Mouse (Mus musculus) adrenal gland, adult 18-20 months (tissue): ENCODE measurements around the gene Rpusd1. TPM values are rescaled to one million over a fixed set of nuclear protein-coding genes. Genes with fewer than 3 reads are reported as not detected.
"Not testable (repeated sequence)": the region's sequence is repeated elsewhere in the genome, so short reads cannot be mapped to it uniquely, and the experiment has no call there.

Experiments
- DNase-seq, 2 experiments: peaks; one replicate each; pipeline ENCODE4 v3.0.0; 2021 to 2022; ENCODE audit warnings: low spot score in 2 of 2
- total RNA-seq, 2 experiments: library from RNA; stranded (reverse); gene quantifications; 1 replicate in 1 of 2; 2 replicates in 1 of 2; pipeline ENCODE4 v1.2.3; 2021

Gene Rpusd1
- total RNA-seq, 2 experiments from 2014 or later: 10.2 to 12.8 TPM

DNA sequence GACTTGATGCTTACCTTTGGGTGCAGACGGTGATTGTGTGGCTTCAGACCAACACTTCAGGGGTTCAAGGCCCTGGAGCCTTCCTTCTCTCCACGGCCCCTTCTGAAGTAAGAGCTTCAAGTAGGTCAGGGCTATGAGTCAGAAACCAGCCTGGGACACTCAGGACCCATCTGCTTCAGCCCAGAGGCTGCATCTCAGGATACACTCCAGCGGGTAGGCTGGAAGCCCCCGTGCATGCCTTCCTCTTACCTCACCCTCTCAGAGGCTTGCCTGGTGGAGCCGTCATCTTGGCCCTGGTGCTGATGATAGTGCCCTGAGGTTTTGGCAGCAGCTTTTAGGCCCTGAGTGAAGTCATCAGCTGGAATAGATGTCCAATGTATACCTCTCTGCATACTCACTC lies 7.8 kb downstream of the Rpusd1 start:
- no peak for DNase-seq

GRCm38 (mm10) chr17:25735745-25736144 lies 8.3 kb downstream of the Rpusd1 start, which contains the start of gene Mslnl:
Mslnl (plus strand) TSS chr17:25736042.
- DNase-seq: no peak

DNA sequence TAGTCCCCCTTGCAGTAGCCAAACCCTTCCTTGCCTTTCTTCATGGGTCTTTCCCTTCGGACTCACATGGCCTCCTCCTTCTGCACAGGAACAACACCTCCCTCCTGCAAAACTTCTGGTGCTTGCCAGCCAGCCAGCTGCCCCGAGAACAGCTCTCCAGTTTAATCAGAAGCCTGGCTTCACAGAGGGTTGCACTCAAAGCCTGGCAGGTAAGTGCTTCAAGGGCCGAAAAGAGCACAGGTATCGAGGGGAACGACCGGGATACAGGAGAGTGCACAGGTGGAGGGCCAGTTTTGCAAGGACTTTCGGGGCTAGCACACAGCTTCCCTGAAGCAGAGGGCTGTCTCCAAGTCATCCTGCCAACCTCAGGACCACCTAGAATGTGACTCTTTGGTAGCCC lies 11.4 kb downstream of the Rpusd1 start:
- DNase-seq: no peak

- DNase-seq: not testable (repeated sequence)
These were observed 14.0 kb downstream of the Rpusd1 start for GRCm38 (mm10) chr17:25741471-25741870.

DNA sequence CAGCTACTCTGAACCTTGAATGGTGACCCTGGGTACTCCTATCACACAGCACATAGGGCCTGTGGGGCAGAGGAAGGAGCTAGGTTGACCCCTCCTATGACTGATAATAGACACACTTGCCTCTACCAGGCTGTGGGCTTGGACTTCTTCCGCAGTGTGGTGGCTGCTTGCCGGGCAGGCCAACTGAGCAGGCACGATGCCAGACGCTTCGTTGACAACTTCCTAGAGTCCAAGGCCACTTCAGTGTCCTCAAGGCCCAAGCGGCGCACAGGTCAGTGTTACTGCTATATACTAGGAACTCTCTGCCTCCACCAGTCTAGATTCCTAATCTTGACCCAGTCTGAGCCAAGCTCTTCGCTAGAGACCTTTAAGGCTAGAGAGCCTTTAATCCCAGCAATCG lies 16.4 kb downstream of the Rpusd1 start:
- DNase-seq: peak; percentile 42 to 67

DNA sequence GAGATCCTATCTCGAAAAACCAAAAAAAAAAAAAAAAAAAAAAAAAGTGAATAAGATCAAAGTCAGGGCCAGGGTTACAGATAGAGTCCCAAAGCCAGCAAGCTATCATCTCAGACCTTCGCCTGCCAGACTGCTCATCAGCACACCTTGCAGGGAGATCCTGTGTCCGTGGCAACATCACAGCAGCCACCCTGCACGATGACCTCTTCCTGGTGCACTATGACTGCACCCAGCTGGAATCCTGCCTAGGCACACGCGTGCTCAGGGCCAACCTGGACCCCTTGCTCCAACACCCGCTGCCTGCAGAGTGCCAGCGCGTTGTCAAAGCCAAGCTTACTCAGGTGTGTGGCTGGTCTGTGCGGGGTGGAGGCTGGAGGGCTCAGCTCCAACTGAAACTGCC lies 16.8 kb downstream of the Rpusd1 start:
- DNase-seq: no peak

DNA sequence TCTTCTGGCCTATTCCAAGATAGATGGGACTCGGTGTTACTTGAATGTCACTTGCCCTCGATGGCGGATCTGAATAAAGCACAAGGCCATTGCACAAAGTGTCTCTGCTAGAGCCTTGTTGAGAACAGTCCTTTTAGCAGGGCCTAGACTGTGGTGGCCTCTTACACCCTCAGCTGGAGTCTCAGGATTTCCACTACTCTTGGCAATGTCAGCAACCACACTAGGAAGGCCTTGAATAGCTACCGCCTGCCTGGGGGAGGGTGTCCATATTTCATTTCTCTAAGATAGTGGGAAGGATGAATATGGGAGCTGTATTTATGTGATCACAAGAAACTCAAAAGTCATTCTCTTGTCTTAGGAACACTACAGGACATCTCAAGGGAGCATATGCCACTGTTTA lies 20.8 kb downstream of the Rpusd1 start:
- DNase-seq: no peak

- no peak for DNase-seq
These were observed 21.8 kb downstream of the Rpusd1 start for GRCm38 (mm10) chr17:25749314-25749713.

DNA sequence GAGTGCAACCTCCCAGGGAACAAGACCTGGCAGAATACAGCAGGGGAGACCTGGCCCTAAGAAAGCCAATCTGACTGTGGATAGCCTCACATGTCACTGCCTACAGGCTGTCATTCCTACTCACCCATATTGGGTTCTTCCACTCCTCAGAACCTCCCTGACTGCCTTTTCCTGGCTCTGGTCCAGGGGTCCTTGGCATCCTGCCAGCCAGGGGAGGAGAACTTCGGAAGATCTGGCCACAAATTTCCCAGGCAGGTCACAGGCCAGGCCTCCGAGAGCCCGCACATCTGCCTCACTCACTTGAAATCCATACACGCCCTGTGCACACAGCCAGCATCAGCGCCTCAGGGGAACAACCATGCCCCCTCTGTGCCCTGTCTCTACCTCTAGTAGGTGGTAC lies 24.0 kb downstream of the Rpusd1 start:
- peak; percentile 63 to 71 for DNase-seq

DNA sequence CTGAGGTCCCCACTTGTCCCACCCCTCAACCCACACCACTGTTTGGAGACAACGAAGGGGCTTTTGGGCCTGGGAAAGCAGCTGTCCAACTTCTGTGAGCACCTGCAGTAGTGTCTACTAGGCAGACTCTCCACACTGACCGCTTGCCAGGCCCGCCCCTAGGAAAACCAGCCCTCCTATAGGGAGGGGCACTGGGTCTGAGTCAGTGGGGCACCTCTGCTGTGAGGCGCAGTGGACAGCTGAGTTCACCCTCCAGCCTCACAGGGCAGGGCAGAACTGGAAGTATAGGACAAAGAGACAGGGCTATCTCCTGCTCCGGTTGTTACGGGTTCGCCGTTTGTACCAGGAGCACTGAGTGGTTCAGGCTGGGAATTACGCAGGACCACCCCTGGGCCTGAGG lies 26.8 kb downstream of the Rpusd1 start, which contains the start of gene Msln:
Msln (minus strand) TSS at position 138 of the 400 bp plus-strand sequence.
- DNase-seq: no peak

GRCm38 (mm10) chr17:25755086-25755485 lies 27.6 kb downstream of the Rpusd1 start:
- DNase-seq: no peak

- DNase-seq: no peak
These were observed 28.3 kb downstream of the Rpusd1 start for GRCm38 (mm10) chr17:25755627-25756377.

- no peak for DNase-seq
These were observed 29.1 kb downstream of the Rpusd1 start for GRCm38 (mm10) chr17:25756378-25757242.

DNA sequence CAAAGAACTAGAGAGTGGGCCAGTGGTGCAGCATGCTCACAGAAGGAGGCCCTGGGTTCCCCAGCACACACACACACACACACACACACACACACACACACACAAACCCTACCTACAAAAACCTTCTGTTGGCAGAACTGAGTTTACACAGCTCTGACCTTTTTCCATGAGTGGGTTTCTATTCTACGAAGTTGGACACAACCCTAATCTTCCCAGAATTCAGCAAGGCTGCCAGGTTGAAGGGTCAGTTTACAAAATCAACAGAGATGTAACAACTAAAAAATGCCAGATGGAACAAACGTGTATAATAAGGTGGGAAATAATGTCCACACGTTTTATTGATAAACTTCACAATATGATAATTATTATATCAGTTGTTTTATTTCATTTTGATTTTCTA lies 30.2 kb downstream of the Rpusd1 start:
- no peak for DNase-seq

DNA sequence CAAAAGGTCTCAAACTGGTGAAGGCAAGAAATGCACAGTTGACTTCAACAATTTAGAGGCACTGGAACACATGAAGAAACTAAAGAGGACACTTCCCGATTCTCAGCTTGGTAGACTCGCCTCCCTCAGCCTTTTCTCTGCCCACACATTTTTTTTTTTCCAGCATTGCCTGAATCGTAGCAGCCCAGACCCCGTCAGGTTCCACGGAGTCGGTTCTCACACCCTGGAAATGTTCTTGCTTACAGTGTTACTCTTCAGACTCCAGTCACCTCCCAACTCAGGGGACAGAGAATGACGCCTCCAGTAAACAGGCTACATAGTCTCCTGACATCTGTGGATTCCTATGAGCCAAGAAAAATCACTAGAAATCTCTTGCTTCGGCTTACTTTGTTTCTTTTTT lies 32.7 kb downstream of the Rpusd1 start:
- DNase-seq: no peak

GRCm38 (mm10) chr17:25761561-25761970 lies 34.1 kb downstream of the Rpusd1 start:
- DNase-seq: no peak

DNA sequence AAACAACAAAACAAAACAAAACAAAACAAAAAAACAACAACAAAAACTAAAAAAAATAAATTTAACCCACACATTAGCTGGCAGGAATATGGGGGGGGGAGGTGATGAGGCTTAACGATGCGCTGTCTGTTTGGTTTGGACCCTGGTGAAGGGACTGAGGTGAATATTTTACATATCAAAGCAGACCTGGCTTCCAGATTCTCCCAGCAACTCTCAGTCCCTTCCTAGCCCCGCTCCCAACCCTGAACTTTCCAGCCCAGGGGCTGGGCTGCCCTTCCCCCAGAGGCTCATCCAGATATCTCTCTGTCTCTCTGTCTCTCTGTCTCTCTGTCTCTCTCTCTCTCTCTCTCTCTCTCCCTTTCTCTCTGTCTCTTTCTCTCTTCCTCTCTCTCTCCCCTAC lies 35.1 kb downstream of the Rpusd1 start:
- DNase-seq: no peak

DNA sequence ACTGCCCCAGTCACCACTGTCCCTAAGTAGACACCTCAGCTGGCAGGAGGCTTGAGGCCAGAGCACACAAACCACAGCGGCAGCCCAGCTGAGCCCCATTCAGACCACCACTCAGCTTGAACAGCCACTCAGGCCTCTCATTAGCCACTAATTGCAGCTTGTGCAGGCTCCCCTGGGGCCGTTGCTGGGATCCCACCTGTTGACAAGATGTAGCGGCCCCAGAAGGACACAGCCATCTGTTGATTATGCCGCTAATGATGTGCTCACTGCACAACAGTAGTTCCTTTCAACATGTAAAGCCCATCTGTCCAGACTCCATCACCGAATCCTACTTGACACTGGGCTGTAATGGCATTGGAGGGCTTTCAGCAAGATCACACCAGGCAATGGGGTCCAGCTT lies 38.4 kb downstream of the Rpusd1 start:
- DNase-seq: no peak

DNA sequence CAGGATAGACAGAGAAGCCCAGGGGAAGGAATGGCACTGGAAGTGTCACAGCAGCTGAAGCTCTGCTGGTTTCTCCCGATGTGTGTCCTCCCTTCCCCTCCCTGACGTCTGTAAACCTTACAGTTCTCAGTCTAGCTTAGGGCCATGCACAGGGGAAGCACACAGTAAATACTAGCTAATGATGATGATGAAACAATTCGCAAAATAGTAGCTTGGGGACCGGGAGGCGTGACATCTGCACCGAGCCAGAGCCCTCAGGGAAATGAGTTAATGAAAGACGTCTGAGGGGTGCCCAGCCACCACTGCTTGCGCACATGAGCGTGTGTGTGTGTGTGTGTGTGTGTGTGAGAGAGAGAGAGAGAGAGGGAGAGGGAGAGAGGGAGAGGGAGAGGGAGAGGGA lies 41.9 kb downstream of the Rpusd1 start:
- DNase-seq: no peak

DNA sequence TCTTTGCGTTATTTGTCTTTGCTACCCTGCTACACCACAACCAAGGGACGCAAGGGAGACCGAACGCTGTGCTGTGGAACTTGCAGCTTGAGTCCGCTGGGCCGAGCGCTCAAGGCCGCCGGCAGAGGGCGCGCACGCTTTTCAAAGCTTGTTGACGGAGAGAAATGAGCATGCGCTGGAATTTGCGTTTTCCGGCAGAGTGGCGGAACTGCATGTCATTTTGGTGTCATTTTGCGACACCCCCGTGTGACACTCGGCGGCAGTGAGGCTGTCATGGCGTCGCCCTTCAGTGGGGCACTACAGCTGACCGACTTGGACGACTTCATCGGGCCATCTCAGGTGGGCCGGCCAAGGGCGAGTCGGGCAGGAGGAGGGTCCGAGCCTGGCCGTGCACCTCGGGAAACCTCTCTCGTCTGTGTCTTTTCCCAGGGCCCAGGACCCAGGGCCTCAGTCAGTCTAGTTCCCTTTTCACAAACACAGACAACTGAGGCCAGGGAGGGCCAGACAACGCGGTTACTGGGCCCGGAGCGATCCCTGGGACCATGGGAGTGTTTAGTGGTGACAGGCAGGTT lies 46.2 kb downstream of the Rpusd1 start, which contains the start of gene Narfl:
Narfl (plus strand) TSS at position 228 of the 572 bp plus-strand sequence.
- peak; percentile 99 for DNase-seq

DNA sequence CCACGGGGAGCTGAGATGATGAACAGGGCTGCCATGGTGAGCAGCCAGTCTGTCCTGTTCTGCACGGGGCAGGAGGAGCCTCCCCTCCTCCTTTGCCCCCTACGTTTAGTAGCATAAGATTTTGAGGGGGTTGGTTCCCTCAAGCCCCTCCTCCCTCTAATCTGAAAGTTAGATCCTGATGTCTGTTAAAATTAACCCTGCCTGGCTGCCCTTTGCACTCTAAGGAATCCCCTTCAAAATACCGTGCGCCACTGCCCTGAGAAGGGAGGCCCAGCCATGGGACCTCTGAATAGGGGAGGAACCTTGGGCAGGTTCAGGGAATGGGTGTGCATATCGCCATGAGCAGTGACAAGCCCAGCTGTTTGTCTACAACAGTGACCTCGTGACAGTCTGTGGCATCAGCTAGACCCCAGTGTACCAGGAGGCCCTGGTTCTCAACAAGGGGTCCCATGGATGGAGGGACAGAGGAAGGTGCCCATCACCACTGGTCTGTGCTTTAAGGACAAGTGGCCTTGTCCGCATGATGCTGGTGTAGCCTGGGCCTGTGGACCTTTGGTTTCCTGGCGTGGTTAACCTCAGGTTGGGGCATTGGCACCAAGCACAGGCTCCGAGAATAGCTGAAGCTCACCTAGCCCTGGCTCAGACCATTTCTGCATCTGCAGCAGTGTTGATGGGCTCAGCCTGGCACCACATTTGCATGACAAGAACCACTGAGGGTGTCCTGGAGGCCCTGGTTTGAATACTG lies 48.0 kb downstream of the Rpusd1 start:
- DNase-seq: no peak
